Mouse (Mus musculus): ENCODE measurements around the gene Nxt1. TPM values are rescaled to one million over a fixed set of nuclear protein-coding genes. Genes with fewer than 3 reads are reported as not detected.

Gene Nxt1
- polyA plus RNA-seq (2015; fragmentation: Nextera tagmentation; extraction: Ambion mirVana) = 41.0 and 50.5 TPM in 2 replicates

- H3K36me3 ChIP-seq = peaks cover 12% of the 10 kb centered on the region
- peak; percentile 100 for ATAC-seq (replicated peaks; ENCODE audit: insufficient number of reproducible peaks, insufficient read depth, low FRiP score, low read depth)
- peaks cover 20% of the 10 kb centered on the region for H3K4me1 ChIP-seq (replicated peaks)
- H3K27ac ChIP-seq = peak within 1 kb of the TSS; percentile 72
- H3K4me3 ChIP-seq = peak within 1 kb of the TSS; percentile 65
- H3K9me3 ChIP-seq (replicated peaks) = no peaks in the 10 kb centered on the region
- peak within 1 kb of the TSS; percentile 67 for H3K9ac ChIP-seq
- H3K27me3 ChIP-seq = no peaks in the 10 kb centered on the region
- peak within 1 kb of the TSS; percentile 77 for H3K4me2 ChIP-seq
- 1% methylated on average over 58 of the region's 58 CpGs for WGBS
These were observed at the start of gene Nxt1 for GRCm38 (mm10) chr2:148672199-148673096. TSS of gene Nxt1 (plus strand) at chr2:148672601.

GRCm38 (mm10) chr2:148623067-148623466 lies 49.3 kb upstream of the Nxt1 start:
- Histone ChIP-seq H3K27me3 (no peaks in the 10 kb centered on the region), H3K4me3 (no peak overlapping the region), H3K36me3 (no peaks in the 10 kb centered on the region), H3K27ac (no peak overlapping the region), H3K9me3 (replicated peaks) (no peaks in the 10 kb centered on the region), H3K9ac (no peak overlapping the region), H3K4me1 (replicated peaks) (0 out of 2 replicates have a peak, but pooled peaks cover 3% of the 10 kb centered on the region), H3K4me2 (no peak overlapping the region)
- ATAC-seq (replicated peaks; ENCODE audit: insufficient number of reproducible peaks, insufficient read depth, low FRiP score, low read depth) = no peak
- WGBS = 83% methylated on average over 2 of the region's 2 CpGs

GRCm38 (mm10) chr2:148624484-148624883 lies 47.9 kb upstream of the Nxt1 start:
- Histone ChIP-seq H3K27me3 (no peaks in the 10 kb centered on the region), H3K9me3 (replicated peaks) (no peaks in the 10 kb centered on the region), H3K4me1 (replicated peaks) (0 out of 2 replicates have a peak, but pooled peaks cover 3% of the 10 kb centered on the region), H3K4me3 (no peak overlapping the region), H3K9ac (no peak overlapping the region), H3K4me2 (no peak overlapping the region), H3K27ac (no peak overlapping the region), H3K36me3 (no peaks in the 10 kb centered on the region)
- WGBS = 81% methylated on average over 3 of the region's 3 CpGs
- no peak for ATAC-seq (replicated peaks; ENCODE audit: insufficient number of reproducible peaks, insufficient read depth, low FRiP score, low read depth)

GRCm38 (mm10) chr2:148627011-148627471 lies 45.4 kb upstream of the Nxt1 start:
- peak; percentile 73; the same call in 1 of the 2 replicates for ATAC-seq (replicated peaks; ENCODE audit: insufficient number of reproducible peaks, insufficient read depth, low FRiP score, low read depth)
- WGBS = 52% methylated on average over 3 of the region's 3 CpGs
- Histone ChIP-seq H3K36me3 (no peaks in the 10 kb centered on the region), H3K4me1 (replicated peaks) (0 out of 2 replicates have a peak, but pooled peaks cover 3% of the 10 kb centered on the region), H3K9ac (no peak overlapping the region), H3K27me3 (no peaks in the 10 kb centered on the region), H3K9me3 (replicated peaks) (no peaks in the 10 kb centered on the region), H3K27ac (peak overlapping the region; percentile 45; the same call in 1 of the 2 replicates), H3K4me2 (no peak overlapping the region), H3K4me3 (no peak overlapping the region)

- Histone ChIP-seq H3K9ac (no peak overlapping the region), H3K4me1 (replicated peaks) (0 out of 2 replicates have a peak, but pooled peaks cover 3% of the 10 kb centered on the region), H3K9me3 (replicated peaks) (no peaks in the 10 kb centered on the region), H3K27ac (no peak overlapping the region), H3K27me3 (no peaks in the 10 kb centered on the region), H3K4me2 (no peak overlapping the region), H3K36me3 (no peaks in the 10 kb centered on the region), H3K4me3 (no peak overlapping the region)
- no peak for ATAC-seq (replicated peaks; ENCODE audit: insufficient number of reproducible peaks, insufficient read depth, low FRiP score, low read depth)
- 72% methylated on average over 2 of the region's 2 CpGs for WGBS
These were observed 41.4 kb upstream of the Nxt1 start for GRCm38 (mm10) chr2:148631011-148631410.

- H3K36me3 ChIP-seq = no peaks in the 10 kb centered on the region
- H3K4me1 ChIP-seq (replicated peaks) = 0 out of 2 replicates have a peak, but pooled peaks cover 3% of the 10 kb centered on the region
- WGBS = 91% methylated on average over 3 of the region's 3 CpGs
- no peak overlapping the region for H3K4me2 ChIP-seq
- H3K27me3 ChIP-seq = no peaks in the 10 kb centered on the region
- H3K9ac ChIP-seq = no peak overlapping the region
- no peak overlapping the region for H3K27ac ChIP-seq
- no peak for ATAC-seq (replicated peaks; ENCODE audit: insufficient number of reproducible peaks, insufficient read depth, low FRiP score, low read depth)
- no peak overlapping the region for H3K4me3 ChIP-seq
- H3K9me3 ChIP-seq (replicated peaks) = no peaks in the 10 kb centered on the region
These were observed 40.8 kb upstream of the Nxt1 start for GRCm38 (mm10) chr2:148631602-148632001.

GRCm38 (mm10) chr2:148634466-148634865 lies 37.9 kb upstream of the Nxt1 start:
- H3K4me2 ChIP-seq = no peak overlapping the region
- no peak overlapping the region for H3K4me3 ChIP-seq
- H3K27me3 ChIP-seq = no peaks in the 10 kb centered on the region
- no peaks in the 10 kb centered on the region for H3K36me3 ChIP-seq
- WGBS = 70% methylated on average over 4 of the region's 4 CpGs
- no peak for ATAC-seq (replicated peaks; ENCODE audit: insufficient number of reproducible peaks, insufficient read depth, low FRiP score, low read depth)
- H3K9me3 ChIP-seq (replicated peaks) = no peaks in the 10 kb centered on the region
- no peaks in the 10 kb centered on the region for H3K4me1 ChIP-seq (replicated peaks)
- H3K9ac ChIP-seq = no peak overlapping the region
- no peak overlapping the region for H3K27ac ChIP-seq

GRCm38 (mm10) chr2:148642610-148643370 lies 29.6 kb upstream of the Nxt1 start:
- H3K9ac ChIP-seq = no peak overlapping the region
- 36% methylated on average over 1 of the region's 1 CpGs for WGBS
- H3K4me1 ChIP-seq (replicated peaks) = no peaks in the 10 kb centered on the region
- no peak overlapping the region for H3K27ac ChIP-seq
- ATAC-seq (replicated peaks; ENCODE audit: insufficient number of reproducible peaks, insufficient read depth, low FRiP score, low read depth) = no peak
- no peak overlapping the region for H3K4me3 ChIP-seq
- no peaks in the 10 kb centered on the region for H3K9me3 ChIP-seq (replicated peaks)
- no peaks in the 10 kb centered on the region for H3K27me3 ChIP-seq
- no peak overlapping the region for H3K4me2 ChIP-seq
- H3K36me3 ChIP-seq = no peaks in the 10 kb centered on the region

GRCm38 (mm10) chr2:148644421-148645000 lies 27.9 kb upstream of the Nxt1 start:
- 75% methylated on average over 6 of the region's 6 CpGs for WGBS
- Histone ChIP-seq H3K4me1 (replicated peaks) (no peaks in the 10 kb centered on the region), H3K9ac (no peak overlapping the region), H3K4me2 (no peak overlapping the region), H3K9me3 (replicated peaks) (no peaks in the 10 kb centered on the region), H3K4me3 (no peak overlapping the region), H3K27me3 (no peaks in the 10 kb centered on the region), H3K36me3 (no peaks in the 10 kb centered on the region), H3K27ac (no peak overlapping the region)
- ATAC-seq (replicated peaks; ENCODE audit: insufficient number of reproducible peaks, insufficient read depth, low FRiP score, low read depth) = no peak

- no peaks in the 10 kb centered on the region for H3K4me1 ChIP-seq (replicated peaks)
- no peak for ATAC-seq (replicated peaks; ENCODE audit: insufficient number of reproducible peaks, insufficient read depth, low FRiP score, low read depth)
- H3K4me2 ChIP-seq = no peak overlapping the region
- no peaks in the 10 kb centered on the region for H3K9me3 ChIP-seq (replicated peaks)
- no peak overlapping the region for H3K27ac ChIP-seq
- H3K27me3 ChIP-seq = no peaks in the 10 kb centered on the region; the same call in 1 of the 2 replicates
- WGBS = 39% methylated on average over 3 of the region's 3 CpGs
- H3K36me3 ChIP-seq = no peaks in the 10 kb centered on the region
- H3K9ac ChIP-seq = no peak overlapping the region
- no peak overlapping the region for H3K4me3 ChIP-seq
These were observed 21.6 kb upstream of the Nxt1 start for GRCm38 (mm10) chr2:148650587-148651357.
